Mouse (Mus musculus) thymus, postnatal 10 days (tissue): Measurements from ENCODE around the gene Ppp1cb.
"Not testable (repeated sequence)": the region's sequence is repeated elsewhere in the genome, so short reads cannot be mapped to it uniquely, and the experiment has no call there.

Experiments used
- DNase-seq, 2 experiments: peaks; one replicate each; pipeline ENCODE4 v3.0.0; 2021; ENCODE audit warnings: low spot score in 2 of 2

The Ppp1cb gene

DNA sequence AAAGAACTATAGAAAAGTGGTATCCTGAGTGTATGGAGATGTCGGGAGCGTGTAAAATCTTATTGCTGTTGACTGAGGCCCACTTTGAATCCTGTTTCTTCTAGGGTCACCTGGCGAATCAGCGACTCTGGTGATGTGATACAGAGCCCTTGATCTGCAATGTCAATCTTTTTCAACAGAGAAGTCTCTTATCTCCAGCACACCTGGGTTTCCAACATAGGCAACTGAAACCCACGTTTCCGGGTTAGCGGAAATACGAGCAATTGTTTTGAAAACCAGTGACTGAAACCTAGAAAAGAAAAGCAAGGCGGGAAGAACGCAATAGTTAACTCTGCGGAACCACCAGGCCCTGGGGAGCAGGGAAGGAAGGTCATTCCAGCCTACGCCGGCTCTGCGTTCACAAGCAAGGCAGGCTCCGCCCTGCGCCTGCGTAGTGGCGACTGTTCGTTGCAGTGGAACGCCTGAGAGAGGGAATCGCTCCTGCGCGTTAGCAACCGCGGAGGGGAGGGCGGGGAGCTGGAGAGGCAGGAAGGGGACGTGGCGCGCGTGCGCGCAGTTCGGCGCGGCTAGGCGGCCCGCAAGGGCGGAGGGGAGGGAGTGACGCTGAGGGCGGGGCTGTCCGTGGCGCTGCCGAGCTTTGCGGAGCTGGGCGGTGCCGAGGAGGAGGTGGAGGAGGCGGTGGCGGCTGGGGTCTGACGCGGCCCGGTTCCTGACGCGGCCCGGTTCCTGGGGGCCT, at the start of gene Ppp1cb:
Gene Ppp1cb (plus strand): TSS at position 436 of the 736 bp plus-strand sequence.
- DNase-seq = peak; percentile 96 to 97

DNA sequence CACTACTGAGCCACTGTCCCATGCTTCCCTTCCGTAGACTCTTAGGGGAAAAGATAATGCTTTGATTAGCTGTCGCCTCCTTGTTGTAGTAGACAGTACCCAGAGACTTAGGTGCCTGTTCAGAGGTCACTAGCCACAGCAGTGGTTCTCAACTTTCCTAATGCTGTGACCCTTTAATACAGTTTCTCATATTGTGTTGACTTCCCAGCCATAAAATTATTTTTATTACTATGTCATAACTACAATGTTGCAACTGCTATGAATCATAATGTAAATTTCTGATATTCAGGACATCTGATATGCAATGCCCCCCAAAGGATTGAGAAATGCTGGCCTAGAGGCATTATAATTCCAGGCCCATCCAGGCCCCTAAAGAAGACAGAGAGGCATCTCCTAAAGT, 48.9 kb upstream of the Ppp1cb start:
- no peak for DNase-seq

DNA sequence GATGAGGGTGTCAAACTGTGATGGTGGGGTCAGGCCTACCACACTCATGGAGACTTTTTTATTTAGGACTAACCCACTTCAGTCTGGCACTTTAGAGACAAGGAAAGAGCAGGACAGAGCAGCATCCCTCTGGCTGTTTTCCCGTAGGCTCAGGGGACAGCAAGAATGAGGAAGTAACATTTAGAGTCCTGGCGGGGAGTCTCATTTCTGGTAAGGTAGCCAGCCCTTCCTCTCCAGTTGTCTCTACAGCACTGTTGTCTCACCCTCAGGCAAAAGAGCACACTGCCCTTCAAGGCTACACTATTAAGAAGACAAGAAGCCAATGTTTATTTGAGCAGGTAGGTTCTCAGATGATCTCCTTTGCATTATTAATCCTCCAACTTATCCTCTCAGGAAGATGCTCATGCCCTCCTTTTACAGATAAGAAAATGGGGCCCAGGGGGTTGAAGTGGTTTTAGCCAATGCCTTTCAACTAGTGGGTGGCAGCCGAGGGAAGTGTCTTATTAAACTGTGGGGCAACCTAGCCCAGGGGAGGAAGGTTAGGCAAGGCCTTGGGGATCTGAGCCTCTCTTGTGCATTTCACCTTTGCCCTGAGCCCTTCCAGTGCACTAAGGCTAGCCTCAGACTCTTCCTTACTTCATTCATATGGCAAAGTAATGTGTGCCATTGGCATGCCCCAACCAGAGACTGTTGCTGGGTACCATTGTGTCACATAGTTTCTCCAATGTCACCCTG, 47.5 kb upstream of the Ppp1cb start:
- DNase-seq = no peak

DNA sequence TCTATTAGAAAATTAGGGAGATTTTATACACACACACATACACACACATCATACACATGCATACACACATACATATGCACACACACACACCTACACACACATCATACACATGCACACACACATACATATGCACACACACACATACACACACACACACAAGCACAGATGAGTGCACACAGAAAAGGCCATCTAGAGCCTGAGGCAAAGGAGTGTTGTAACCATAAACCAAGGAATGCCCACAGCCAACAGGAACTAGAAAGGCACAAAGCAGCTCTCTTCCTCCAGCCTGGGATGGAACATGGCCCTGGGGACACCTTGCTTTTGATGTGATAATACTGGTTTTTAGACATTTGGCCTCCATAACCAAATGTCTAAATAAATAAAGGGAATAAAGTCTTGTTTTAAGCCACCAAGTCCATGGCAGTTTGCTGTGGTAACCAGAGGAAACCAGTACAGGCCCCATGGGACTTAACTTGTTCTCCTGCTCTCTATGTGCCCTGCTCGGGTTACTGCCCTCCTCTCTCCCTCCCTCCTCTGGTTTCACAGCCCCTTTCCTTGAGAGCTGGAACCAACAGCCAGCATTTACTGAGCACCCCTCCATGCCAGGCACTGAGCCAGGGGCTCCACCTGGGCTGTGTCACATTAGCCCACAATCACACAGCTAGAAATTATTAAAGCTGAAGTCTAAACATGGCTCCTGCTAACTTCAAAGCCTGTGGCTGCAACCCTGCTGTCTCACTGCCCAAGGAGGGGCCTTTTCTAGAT, 46.3 kb upstream of the Ppp1cb start:
- no peak for DNase-seq

DNA sequence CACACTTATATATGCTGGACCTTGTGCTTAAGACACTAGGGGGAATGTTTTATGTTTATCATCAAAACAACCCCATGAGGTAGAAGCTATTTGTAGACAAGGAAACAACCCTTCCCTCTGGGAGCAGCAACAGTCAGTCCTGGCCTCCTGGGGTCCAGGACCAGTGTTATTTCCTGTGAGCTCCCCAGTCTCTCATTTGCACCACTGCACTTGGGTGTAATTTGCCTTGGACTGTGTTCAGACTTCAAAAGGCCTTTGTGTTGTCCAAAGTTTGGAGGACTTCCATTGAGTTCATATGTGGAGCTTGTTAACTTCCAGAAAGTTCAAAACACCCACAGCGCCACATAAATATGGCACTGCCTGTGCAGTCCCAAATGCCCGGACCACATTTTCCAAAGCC, 45.6 kb upstream of the Ppp1cb start:
- DNase-seq = no peak

DNA sequence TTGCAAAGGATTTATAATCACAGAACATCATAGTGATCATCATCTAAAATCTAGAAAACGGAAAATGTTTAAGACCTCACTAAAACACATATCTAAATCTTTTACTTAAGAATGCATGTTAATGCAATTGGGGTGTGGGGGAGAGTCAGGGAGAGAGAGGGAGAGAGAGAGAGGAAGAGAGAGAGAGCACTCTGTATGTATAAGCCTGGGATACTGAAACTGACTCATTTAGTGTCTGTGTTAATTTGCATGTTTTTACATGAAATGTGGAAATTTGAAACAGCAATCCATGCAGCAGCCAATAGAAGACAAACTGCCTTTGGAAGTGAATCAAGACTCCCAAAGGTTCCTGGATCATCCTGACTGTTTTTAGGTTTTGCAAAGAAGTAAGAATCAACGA, 45.1 kb upstream of the Ppp1cb start:
- no peak for DNase-seq

DNA sequence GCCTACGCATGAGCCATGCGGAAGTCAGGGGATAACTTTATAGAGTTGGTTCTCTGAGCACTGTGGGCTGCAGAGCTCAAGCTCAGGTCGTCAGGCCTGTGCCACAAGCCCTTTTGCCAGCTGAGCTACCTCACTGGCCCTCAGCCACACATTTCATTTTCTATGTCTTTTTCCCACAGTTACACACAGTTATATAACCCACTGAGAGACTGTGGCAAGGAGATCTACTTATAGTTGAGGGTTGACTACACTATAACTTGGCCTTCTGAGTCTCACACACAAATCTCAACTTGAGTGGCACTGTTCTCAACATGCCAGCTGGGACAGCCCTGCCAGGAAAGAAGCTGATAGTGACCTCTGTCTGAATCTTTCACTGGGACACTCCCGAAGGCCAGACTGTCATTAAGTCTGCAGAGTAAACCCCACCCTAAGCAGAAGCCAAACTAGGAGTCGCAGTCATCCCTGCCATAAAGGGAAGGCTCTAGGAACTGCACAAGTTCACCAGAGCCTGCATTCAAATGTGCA, 44.1 kb upstream of the Ppp1cb start:
- DNase-seq = no peak

DNA sequence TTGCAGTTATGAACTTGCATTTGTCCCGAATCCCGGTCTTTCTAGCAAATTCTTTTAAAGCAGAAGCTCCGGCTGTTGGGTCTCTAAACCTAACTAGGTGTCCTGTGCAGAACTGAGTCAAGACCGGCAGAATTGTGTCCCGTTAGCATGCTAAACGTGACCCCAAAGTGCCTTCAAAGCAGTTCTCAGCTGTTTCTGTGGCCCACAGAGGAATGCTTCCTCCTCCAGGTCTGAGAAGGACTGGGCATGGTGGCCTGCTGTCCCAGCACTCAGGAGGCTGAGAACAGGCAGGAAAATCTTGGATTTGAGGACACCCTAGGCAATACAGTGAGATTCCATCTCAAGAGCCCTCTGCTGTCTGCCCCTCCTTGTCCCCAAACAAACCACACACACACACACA, 43.1 kb upstream of the Ppp1cb start:
- no peak for DNase-seq

DNA sequence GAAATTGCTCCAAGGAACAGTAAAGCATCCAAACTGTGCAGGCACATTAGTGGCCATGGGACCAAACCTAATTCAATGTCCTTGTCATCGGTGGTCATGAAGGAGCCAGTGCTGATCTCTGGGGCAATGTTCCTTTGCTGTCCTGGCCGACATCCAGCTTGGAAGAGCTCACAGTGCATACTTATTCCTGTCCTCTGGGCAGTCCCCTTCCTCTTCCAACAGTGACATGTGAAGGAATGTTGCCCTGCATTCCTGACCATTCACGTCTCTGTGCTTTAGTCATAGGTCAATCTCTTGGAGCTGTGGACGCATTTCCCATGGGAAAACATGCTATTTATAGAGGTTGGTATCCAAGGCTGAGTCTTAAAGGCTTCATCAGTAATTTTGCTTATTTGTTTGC, 41.8 kb upstream of the Ppp1cb start:
- DNase-seq = no peak

DNA sequence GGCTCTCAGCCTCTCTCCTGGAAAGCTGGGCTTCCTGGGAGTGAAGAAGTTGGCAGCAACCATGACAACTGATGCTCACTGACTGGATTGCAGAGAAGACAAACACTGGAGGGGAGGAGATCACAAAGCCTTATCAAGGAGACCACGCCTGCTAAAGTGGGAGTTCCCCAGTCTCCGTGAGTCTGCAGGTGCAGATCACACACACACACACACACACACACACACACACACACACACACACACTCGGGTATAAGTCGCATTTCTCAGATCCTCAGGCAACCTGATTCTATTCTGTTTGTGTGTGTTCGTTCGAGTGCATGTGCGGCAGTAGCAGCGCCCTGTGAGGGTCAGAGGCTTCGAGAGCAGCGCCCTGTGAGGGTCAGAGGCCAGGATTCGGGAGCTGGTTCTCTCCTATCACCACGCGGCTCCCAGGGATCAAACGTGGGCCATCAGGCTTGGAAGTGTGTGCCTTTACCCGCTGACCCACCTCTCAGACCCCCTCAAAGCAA, 36.5 kb upstream of the Ppp1cb start:
- no peak for DNase-seq

DNA sequence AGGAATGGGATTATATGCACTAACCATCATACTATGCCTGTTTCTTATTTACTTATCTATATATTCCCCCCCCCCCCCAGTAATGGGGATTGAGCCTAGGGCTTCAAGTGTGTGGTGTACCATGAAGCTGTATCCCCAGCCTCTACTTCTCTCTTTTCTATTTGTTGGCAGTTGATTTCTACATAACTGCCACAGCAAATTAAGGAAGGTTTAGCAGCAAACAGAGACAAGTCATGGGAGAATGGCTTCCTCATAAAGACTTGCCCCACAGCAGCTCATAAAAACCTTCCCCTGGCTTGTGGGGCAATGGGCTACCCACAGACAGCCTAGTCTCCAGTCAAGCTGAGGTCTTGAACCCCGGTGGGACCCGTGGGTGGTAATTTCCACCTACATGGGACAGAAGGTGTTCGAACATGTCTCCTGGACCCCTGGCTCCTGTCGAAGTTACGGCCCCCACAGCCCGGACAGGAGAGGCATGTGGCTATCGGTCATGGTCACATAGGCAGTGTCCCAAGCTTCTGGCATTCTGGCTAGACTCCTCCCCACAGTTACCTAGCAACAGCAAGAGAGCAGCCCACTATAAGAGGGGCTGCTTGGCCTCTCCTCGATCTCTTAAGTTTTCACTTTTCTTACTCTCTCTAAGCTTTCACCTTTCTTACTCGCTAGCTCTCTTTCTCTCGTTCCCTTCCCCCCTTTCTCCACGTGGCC, 35.1 kb upstream of the Ppp1cb start:
- no peak for DNase-seq

DNA sequence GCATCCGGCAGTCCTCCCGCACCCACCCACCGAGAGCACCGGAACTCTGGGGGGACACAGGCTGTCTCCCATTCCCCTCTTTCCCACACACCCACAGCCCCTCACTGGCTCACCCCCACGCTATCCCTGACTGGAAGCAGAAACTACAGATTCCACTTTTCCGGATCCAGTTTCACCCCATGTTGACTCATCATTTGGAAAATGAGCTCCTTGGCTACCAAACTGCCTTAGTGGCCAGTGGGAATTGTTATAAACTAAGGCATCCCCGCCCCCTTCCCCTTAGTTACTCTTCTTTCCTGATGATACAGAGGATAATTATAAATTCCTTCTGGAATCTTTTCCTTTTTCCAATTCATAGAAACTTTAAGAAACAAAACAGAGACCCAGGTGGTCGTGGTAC, 34.2 kb upstream of the Ppp1cb start:
- no peak for DNase-seq

DNA sequence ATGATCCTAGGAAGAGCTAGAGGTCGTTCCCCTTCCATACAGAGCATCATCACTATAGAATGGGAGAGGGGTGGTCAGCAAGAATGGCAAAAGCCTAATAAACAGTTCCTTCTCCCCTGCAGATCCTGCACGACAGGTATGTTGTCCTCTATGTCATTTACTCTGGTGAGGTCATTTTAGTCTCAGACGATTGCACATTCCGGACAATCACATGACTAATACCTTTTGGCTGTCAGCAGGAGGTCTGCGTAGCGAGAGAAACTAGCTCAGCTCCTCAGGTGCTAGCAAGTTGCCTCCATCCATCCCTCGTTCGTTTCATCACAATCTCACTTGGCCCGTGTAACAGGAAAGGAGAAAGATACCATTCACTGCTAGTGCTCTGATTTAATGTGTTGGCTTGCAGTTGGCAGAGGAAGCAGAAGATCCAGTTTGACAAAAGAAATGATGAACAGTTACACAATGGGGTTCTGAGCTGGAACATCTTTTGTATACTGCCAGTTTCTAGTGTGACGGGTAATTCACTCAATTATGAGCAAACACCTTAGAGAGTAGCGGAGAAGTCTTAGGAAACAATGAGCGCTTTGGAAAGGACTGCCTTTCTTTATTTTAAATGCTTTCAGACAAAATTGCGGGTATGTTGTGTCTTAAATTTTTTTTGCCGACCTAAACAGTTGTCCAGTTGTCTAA, 33.0 kb upstream of the Ppp1cb start:
- no peak for DNase-seq

DNA sequence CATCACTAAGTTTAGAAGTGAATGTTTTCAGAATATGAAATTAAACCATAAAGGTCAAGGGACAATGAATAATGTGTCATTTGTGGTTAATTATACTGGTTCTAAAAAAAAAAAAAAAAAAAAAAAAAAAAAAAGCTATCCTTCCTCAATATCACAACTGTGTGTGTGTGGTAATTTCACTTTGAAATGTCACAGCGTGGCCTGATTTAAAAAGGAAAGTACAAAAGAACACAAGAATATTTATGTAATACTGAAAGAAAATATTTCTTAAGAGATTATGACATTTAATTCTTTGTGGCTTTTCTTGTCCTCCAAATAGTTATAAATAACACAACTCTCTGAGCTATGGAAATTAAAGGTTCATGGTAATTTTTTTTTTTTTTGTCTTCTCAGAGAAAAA, 28.2 kb upstream of the Ppp1cb start:
- DNase-seq = no peak

DNA sequence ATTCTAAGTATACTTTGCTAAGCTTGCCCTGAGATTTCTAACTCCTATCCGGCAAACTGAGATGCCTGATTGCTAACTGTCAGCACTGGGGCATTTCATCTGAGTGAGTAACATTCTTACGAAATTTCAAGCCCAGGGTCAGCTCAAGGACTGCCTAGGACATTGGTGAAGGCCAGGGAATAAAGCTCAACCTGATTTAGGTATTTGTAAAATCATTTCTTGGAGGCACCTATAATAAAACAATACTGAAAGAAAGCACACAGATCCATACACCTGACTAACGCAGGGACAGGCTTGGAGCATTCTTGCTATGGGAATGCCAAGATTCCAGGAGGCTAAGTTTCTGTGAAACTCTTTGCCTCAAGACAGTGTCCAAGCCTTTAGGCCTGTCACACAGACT, 24.3 kb upstream of the Ppp1cb start:
- not testable (repeated sequence) for DNase-seq

DNA sequence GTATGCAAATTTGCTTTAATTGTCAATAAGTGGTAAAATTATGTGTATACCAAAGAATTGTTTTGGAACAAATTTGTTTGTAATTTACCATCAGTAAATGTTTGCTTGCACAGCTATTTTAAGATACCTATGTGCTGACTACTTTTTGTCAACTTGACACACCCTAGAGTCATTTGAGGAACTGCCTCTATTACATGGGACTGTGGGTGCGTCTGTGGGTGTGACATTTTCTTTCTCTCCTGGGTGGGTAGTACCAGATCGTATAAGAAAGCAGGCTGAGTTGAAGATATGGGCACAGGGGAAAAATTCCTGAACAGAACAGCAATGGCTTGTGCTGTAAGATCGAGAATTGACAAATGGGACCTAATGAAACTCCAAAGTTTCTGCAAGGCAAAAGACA, 23.0 kb upstream of the Ppp1cb start:
- no peak for DNase-seq

DNA sequence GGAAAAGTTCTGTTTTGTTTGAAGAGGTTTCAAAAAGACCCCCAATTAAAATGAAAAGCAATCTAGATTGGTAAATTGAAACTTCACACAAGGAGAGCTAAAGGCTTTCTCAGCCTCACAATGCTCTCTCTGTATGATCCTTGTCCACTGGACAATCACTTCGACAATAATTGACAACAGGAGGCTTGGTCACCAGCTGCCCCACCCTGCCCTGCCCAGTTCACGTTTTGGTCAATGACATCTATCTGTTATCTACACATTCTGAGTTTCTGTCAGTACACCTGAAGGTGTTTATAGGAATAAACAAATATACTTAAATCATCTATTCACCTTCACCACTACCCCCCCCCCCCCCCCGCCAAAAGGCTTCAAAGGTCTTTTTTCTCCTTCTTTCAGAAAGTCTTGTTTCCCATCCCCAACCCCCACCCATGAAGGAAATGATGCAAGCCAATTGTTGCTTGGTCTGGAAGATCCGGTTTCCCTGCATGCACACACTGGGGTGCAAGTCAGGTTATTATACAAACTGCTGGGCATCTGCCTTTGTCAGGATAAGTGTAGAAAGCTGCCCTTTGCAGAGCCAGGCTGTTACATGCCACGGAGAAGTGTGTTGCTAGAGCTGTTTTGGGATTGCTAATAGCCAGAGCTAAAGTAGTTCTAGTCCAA, 20.6 kb upstream of the Ppp1cb start:
- DNase-seq = no peak

DNA sequence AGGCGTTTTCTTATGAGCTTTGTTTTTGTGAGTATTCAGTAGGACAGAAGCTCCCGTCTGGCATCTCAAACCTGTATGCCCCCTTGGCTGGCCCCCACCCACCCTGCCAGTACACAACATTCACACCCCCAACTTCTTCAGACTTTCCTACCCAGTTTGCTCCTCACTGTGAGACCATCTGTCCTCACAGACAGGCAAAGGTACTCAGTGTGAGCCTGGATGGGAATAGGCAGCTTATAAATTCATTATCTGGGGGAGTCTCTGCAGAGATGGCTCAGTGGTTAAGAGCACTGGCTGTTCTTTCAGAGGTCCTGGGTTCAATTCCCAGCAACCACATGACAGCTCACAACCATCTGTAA, 20.1 kb upstream of the Ppp1cb start:
- no peak for DNase-seq

DNA sequence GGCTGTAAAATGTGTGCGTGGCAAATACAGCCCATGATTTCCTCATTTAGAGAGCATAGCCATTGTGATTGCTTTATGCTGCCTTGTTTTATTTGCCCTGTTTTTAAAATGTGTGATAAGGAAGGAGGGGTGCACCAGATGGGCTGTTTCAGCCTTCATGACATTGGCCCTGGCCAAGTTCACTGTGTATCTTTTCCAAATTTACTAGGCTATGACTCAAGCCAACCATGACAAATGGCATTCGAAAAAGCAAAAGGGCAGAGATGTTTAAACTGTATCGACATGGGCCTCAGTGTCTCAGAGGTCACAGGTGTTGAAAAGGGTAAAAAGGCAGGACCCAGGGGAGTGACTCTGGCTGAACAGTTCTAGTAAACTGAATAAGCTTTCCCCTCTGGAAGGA, 17.3 kb upstream of the Ppp1cb start:
- DNase-seq = no peak

DNA sequence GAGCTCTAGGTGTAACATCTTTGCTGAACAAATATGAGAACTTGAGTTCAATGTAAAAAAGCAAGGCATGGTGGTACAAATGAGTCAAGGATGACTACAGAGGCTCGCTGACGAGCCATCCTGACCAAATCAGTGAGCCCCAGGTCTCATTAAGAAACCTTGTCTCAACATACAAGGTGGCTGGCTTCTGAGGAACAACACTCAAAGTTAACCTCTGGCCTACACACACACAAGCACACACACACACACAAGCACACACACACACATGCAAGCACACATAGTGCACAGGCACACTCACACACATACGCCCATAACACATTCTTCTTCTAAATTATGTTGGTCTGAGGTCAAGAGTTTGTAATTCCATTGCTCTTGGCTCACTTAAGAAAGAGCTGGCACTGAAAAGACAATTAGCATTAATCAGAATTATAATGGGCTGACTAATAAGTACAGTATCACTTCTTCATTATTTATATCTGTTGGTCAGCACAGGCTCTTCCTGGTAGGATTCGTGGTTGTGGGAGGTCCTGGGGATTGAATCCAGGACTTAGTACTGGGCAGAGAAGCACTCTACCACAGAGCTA, 16.6 kb upstream of the Ppp1cb start:
- no peak for DNase-seq
